Mouse (Mus musculus) E14TG2a.4 (cell line): ENCODE measurements at regions not wholly inside any gene's neighbourhood (a gene's known extent, or its start where the extent isn't known, plus 50 kb on each side); places are given as distances from the start of the nearest gene placed in this dataset.

Experiments
- CTCF ChIP-seq: conservative IDR thresholded peaks from 2 replicates; pipeline ENCODE4 v1.5.1; 2014; ENCODE audit warnings: low read length
- NANOG ChIP-seq: IDR thresholded peaks from 2 replicates; pipeline ENCODE4 v1.6.1; 2014; ENCODE audit warnings: borderline replicate concordance, low read length, mixed read lengths
- POU5F1 ChIP-seq: IDR thresholded peaks from 2 replicates; pipeline ENCODE4 v1.6.1; 2014; ENCODE audit warnings: low read length, borderline replicate concordance

GRCm38 (mm10) chr5:68313187-68313586, 281.6 kb downstream of the Grxcr1 start:
- TF ChIP-seq NANOG (peak; percentile 69; the same call in 1 of the 2 replicates), POU5F1 (no peak), CTCF (no peak)
